Mouse (Mus musculus) forebrain, embryonic 12.5 days (tissue): Measurements from ENCODE around the gene Gemin5. TPM values are rescaled to one million over a fixed set of nuclear protein-coding genes. Genes with fewer than 3 reads are reported as not detected.
"Not testable (repeated sequence)": the region's sequence is repeated elsewhere in the genome, so short reads cannot be mapped to it uniquely, and the experiment has no call there.

Source experiments
- ATAC-seq: fragments of 200-750 bp; cut with Nextera tagmentation; 2 replicates; pipeline ENCODE4 v1.8.0; 2017; ENCODE audit warnings: moderate TSS enrichment; ENCODE audit not compliant: low FRiP score
- H3K27ac ChIP-seq: fragments of 300-500 bp; sonication (generic); 2 replicates; pipeline ENCODE4 v1.5.1; 2016; ENCODE audit warnings: mild to moderate bottlenecking
- H3K27me3 ChIP-seq: fragments of 300-500 bp; sonication (generic); 2 replicates; pipeline ENCODE4 v1.6.1; 2016; ENCODE audit warnings: mild to moderate bottlenecking
- H3K36me3 ChIP-seq: fragments of 300-500 bp; sonication (generic); replicated peaks from 2 replicates; pipeline ENCODE4 v1.6.1; 2016; ENCODE audit warnings: mild to moderate bottlenecking
- H3K4me1 ChIP-seq: fragments of 300-500 bp; sonication (generic); 2 replicates; pipeline ENCODE4 v1.6.1; 2016
- H3K4me2 ChIP-seq: fragments of 300-500 bp; sonication (generic); 2 replicates; pipeline ENCODE4 v1.6.1; 2016; ENCODE audit warnings: mild to moderate bottlenecking, moderate library complexity
- H3K4me3 ChIP-seq: fragments of 300-500 bp; sonication (generic); replicated peaks from 2 replicates; pipeline ENCODE4 v1.5.1; 2016; ENCODE audit warnings: mild to moderate bottlenecking
- H3K9ac ChIP-seq: fragments of 300-500 bp; sonication (generic); 2 replicates; pipeline ENCODE4 v1.6.1; 2016; ENCODE audit warnings: mild to moderate bottlenecking
- H3K9me3 ChIP-seq: fragments of 300-500 bp; sonication (generic); 2 replicates; pipeline ENCODE4 v1.6.1; 2016
- WGBS: fragments of 180-500 bp; shearing (Covaris S2); methylation state at CpG from one replicate; pipeline ENCODE4 v1.1.7; 2016; 5-methylcytosine and 5-hydroxymethylcytosine counted together
- polyA plus RNA-seq: library from polyadenylated mRNA; unstranded; fragments of >200 nt; fragmentation: Nextera tagmentation; extraction: Ambion mirVana; gene quantifications from 2 replicates; pipeline ENCODE4 v1.2.1, GENCODE M21; 2016

Gene Gemin5
- polyA plus RNA-seq, result 20.2 and 23.5 TPM in 2 replicates

GRCm38 (mm10) chr11:58168167-58168915, at the start of gene Gemin5:
Gemin5 (minus strand) TSS chr11:58168539.
- H3K27ac ChIP-seq, result peak within 1 kb of the TSS; percentile 66
- 1% methylated on average over 70 of the region's 71 CpGs for WGBS
- H3K27me3 ChIP-seq, result no peaks in the 10 kb centered on the region
- peak within 1 kb of the TSS; percentile 93 for H3K4me3 ChIP-seq
- H3K9me3 ChIP-seq, result 0 out of 2 replicates have a peak, but pooled peaks cover 3% of the 10 kb centered on the region
- peaks cover 36% of the 10 kb centered on the region for H3K36me3 ChIP-seq
- H3K4me2 ChIP-seq, result peak within 1 kb of the TSS; percentile 80
- ATAC-seq, result peak; percentile 88
- H3K9ac ChIP-seq, result peak within 1 kb of the TSS; percentile 82
- peaks cover 23% of the 10 kb centered on the region for H3K4me1 ChIP-seq

GRCm38 (mm10) chr11:58216823-58217222, 48.5 kb upstream of the Gemin5 start:
- ATAC-seq, result no peak
- Histone ChIP-seq H3K9ac (no peak overlapping the region), H3K9me3 (no peaks in the 10 kb centered on the region), H3K4me1 (no peaks in the 10 kb centered on the region), H3K4me2 (no peak overlapping the region), H3K36me3 (no peaks in the 10 kb centered on the region), H3K27ac (no peak overlapping the region), H3K4me3 (no peak overlapping the region), H3K27me3 (no peaks in the 10 kb centered on the region)
- 86% methylated on average over 6 of the region's 6 CpGs for WGBS

- no peak overlapping the region for H3K4me2 ChIP-seq
- 84% methylated on average over 5 of the region's 5 CpGs for WGBS
- no peak overlapping the region for H3K4me3 ChIP-seq
- H3K9me3 ChIP-seq, result no peaks in the 10 kb centered on the region
- no peaks in the 10 kb centered on the region for H3K27me3 ChIP-seq
- H3K27ac ChIP-seq, result no peak overlapping the region
- peaks cover 7% of the 10 kb centered on the region; the same call in 1 of the 2 replicates for H3K4me1 ChIP-seq
- H3K9ac ChIP-seq, result no peak overlapping the region
- no peak for ATAC-seq
- H3K36me3 ChIP-seq, result no peaks in the 10 kb centered on the region
These were observed 47.5 kb upstream of the Gemin5 start for GRCm38 (mm10) chr11:58215814-58216213.

GRCm38 (mm10) chr11:58215049-58215430, 46.7 kb upstream of the Gemin5 start:
- H3K9me3 ChIP-seq, H3K9ac ChIP-seq, ATAC-seq, H3K4me2 ChIP-seq, H3K36me3 ChIP-seq, H3K27ac ChIP-seq, H3K27me3 ChIP-seq, H3K4me1 ChIP-seq, H3K4me3 ChIP-seq: not testable (repeated sequence)
- WGBS, result 51% methylated on average over 3 of the region's 3 CpGs

GRCm38 (mm10) chr11:58214391-58215048, 46.2 kb upstream of the Gemin5 start:
- Histone ChIP-seq H3K9ac (no peak overlapping the region), H3K4me2 (peak overlapping the region; percentile 40), H3K4me3 (peak overlapping the region; percentile 25), H3K27me3 (no peaks in the 10 kb centered on the region), H3K4me1 (peaks cover 7% of the 10 kb centered on the region; the same call in 1 of the 2 replicates), H3K9me3 (no peaks in the 10 kb centered on the region), H3K36me3 (no peaks in the 10 kb centered on the region), H3K27ac (no peak overlapping the region)
- 53% methylated on average over 17 of the region's 17 CpGs for WGBS
- no peak for ATAC-seq

- no peaks in the 10 kb centered on the region for H3K9me3 ChIP-seq
- H3K36me3 ChIP-seq, result no peaks in the 10 kb centered on the region
- H3K4me2 ChIP-seq, result no peak overlapping the region
- no peaks in the 10 kb centered on the region for H3K27me3 ChIP-seq
- H3K4me1 ChIP-seq, result peaks cover 7% of the 10 kb centered on the region; the same call in 1 of the 2 replicates
- no peak overlapping the region for H3K9ac ChIP-seq
- ATAC-seq, result no peak
- WGBS, result 89% methylated on average over 7 of the region's 7 CpGs
- no peak overlapping the region for H3K27ac ChIP-seq
- H3K4me3 ChIP-seq, result no peak overlapping the region
These were observed 45.5 kb upstream of the Gemin5 start for GRCm38 (mm10) chr11:58213673-58214342.

GRCm38 (mm10) chr11:58211682-58212067, 43.3 kb upstream of the Gemin5 start:
- Histone ChIP-seq H3K4me1 (peaks cover 7% of the 10 kb centered on the region; the same call in 1 of the 2 replicates), H3K4me2 (no peak overlapping the region), H3K27me3 (no peaks in the 10 kb centered on the region), H3K4me3 (no peak overlapping the region), H3K27ac (no peak overlapping the region), H3K36me3 (no peaks in the 10 kb centered on the region), H3K9me3 (no peaks in the 10 kb centered on the region), H3K9ac (no peak overlapping the region)
- no peak for ATAC-seq
- 13% methylated on average over 2 of the region's 2 CpGs for WGBS

- Histone ChIP-seq H3K4me3 (no peak overlapping the region), H3K9ac (no peak overlapping the region), H3K36me3 (no peaks in the 10 kb centered on the region), H3K27ac (no peak overlapping the region), H3K4me2 (no peak overlapping the region), H3K4me1 (peaks cover 7% of the 10 kb centered on the region; the same call in 1 of the 2 replicates), H3K27me3 (no peaks in the 10 kb centered on the region), H3K9me3 (no peaks in the 10 kb centered on the region)
- 20% methylated on average over 9 of the region's 9 CpGs for WGBS
- no peak for ATAC-seq
These were observed 42.8 kb upstream of the Gemin5 start for GRCm38 (mm10) chr11:58211062-58211681.

GRCm38 (mm10) chr11:58210321-58210886, 42.1 kb upstream of the Gemin5 start:
- no peak overlapping the region for H3K9ac ChIP-seq
- no peaks in the 10 kb centered on the region for H3K36me3 ChIP-seq
- no peak for ATAC-seq
- H3K27ac ChIP-seq, result no peak overlapping the region
- 92% methylated on average over 1 of the region's 1 CpGs for WGBS
- peaks cover 7% of the 10 kb centered on the region; the same call in 1 of the 2 replicates for H3K4me1 ChIP-seq
- H3K27me3 ChIP-seq, result no peaks in the 10 kb centered on the region
- no peak overlapping the region for H3K4me3 ChIP-seq
- no peaks in the 10 kb centered on the region for H3K9me3 ChIP-seq
- H3K4me2 ChIP-seq, result no peak overlapping the region

- Histone ChIP-seq H3K9me3 (no peaks in the 10 kb centered on the region), H3K27me3 (no peaks in the 10 kb centered on the region), H3K4me2 (no peak overlapping the region), H3K4me1 (peaks cover 4% of the 10 kb centered on the region; the same call in 1 of the 2 replicates), H3K4me3 (no peak overlapping the region), H3K36me3 (no peaks in the 10 kb centered on the region), H3K9ac (no peak overlapping the region), H3K27ac (no peak overlapping the region)
- WGBS, result 88% methylated on average over 12 of the region's 12 CpGs
- no peak for ATAC-seq
These were observed 32.7 kb upstream of the Gemin5 start for GRCm38 (mm10) chr11:58201052-58201451.

- H3K27me3 ChIP-seq, result no peaks in the 10 kb centered on the region
- no peak overlapping the region for H3K4me3 ChIP-seq
- WGBS, result 92% methylated on average over 4 of the region's 4 CpGs
- peaks cover 4% of the 10 kb centered on the region; the same call in 1 of the 2 replicates for H3K4me1 ChIP-seq
- H3K36me3 ChIP-seq, result no peaks in the 10 kb centered on the region
- no peaks in the 10 kb centered on the region for H3K9me3 ChIP-seq
- no peak overlapping the region for H3K4me2 ChIP-seq
- H3K27ac ChIP-seq, result no peak overlapping the region
- no peak for ATAC-seq
- no peak overlapping the region for H3K9ac ChIP-seq
These were observed 31.9 kb upstream of the Gemin5 start for GRCm38 (mm10) chr11:58200226-58200625.
